Mouse (Mus musculus): ENCODE measurements around the gene Ube2g1. TPM values are rescaled to one million over a fixed set of nuclear protein-coding genes. Genes with fewer than 3 reads are reported as not detected.
A peak's percentile ranks its signal among the peaks of the same experiment; 100 is the strongest.

Gene Ube2g1
- polyA plus RNA-seq, 1 experiment from 2014 or later, result 78.6 TPM

DNA sequence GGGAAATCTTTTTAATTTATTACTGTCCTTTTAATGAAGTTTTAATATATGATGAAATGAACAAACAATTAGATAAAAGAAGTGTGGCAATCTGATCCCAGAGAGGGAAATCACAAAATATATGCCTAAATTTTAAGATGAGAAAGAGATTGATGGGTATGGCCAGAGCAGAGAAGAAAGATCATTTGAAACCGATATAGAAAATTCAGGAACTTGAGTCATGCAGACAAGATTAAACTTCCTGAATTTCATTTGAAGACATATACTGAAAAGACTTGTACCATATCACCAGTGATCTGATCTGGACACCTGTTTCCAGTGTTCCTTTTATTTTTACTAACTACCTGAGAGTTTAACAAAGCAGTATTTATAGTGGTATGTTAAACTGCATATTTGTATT is 65.4 kb downstream of the Ube2g1 start:
- H3K36me3 ChIP-seq (ENCODE audit: control insufficient read depth, insufficient read depth, low read length), result no peaks in the 10 kb centered on the region
- no peaks in the 10 kb centered on the region for H3K27me3 ChIP-seq (ENCODE audit: control insufficient read depth, insufficient read depth, low read depth, low read length)
- no peak overlapping the region for H3K9ac ChIP-seq (ENCODE audit: low read depth, low read length)
- no peaks in the 10 kb centered on the region for H3K9me3 ChIP-seq (replicated peaks; ENCODE audit: control insufficient read depth, low read length, poor library complexity, severe bottlenecking)
- ATAC-seq, result no peak
- 95% methylated on average over 1 of the region's 1 CpGs for WGBS
- H3K27ac ChIP-seq (ENCODE audit: low read length), result no peak overlapping the region
- no peak overlapping the region for H3K4me3 ChIP-seq (ENCODE audit: low read depth, low read length)
- H3K4me2 ChIP-seq (ENCODE audit: low read length), result no peak overlapping the region
- no peaks in the 10 kb centered on the region for H3K4me1 ChIP-seq (ENCODE audit: control insufficient read depth, insufficient read depth, low read length)

DNA sequence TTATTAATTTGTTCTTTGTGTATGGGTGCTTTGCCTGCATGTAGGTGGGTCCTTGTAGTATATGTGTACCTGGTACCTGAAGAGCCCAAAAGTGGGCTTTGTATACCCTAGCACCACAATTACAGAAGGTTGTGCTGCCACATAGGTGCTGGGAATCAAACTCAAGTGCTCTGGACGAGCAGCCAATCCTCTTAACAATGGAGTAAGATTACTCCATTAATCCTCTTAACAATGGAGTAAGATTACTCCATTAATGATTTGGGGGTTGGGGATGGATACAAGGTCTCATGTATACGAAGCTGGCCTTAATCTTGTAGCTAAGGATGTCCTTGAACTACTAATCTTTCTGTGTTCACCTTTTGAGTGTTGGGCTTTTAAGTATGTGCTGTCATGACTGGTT is 68.2 kb downstream of the Ube2g1 start:
- ATAC-seq, result no peak
- WGBS, result 18% methylated on average over 2 of the region's 2 CpGs

DNA sequence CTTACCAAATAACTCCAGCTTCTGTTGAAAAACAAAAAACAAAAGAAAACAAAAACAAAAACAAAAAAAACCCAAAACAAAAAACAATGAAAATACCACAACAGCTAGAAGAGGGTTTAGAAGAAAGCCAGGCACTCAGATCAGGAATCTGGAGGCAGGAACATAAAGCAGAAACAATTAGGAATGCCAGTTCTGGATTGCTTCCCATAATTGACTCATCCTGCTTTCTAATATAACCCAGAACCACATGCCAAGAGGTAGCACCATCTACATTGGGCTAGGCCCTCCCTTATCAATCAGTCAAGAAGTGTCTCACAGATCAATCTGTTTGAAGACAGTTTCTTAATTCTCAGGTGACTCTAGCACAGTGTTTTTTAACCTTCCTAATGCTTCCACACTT is 73.6 kb downstream of the Ube2g1 start:
- no peak overlapping the region for H3K4me2 ChIP-seq (ENCODE audit: low read length)
- H3K4me1 ChIP-seq (ENCODE audit: control insufficient read depth, insufficient read depth, low read length), result no peaks in the 10 kb centered on the region
- H3K27ac ChIP-seq (ENCODE audit: low read length), result no peak overlapping the region
- H3K36me3 ChIP-seq (ENCODE audit: control insufficient read depth, insufficient read depth, low read length), result 0 out of 2 replicates have a peak, but pooled peaks cover 2% of the 10 kb centered on the region
- no peak for ATAC-seq
- no peaks in the 10 kb centered on the region for H3K27me3 ChIP-seq (ENCODE audit: control insufficient read depth, insufficient read depth, low read depth, low read length)
- no peaks in the 10 kb centered on the region for H3K9me3 ChIP-seq (replicated peaks; ENCODE audit: control insufficient read depth, low read length, poor library complexity, severe bottlenecking)
- no peak overlapping the region for H3K4me3 ChIP-seq (ENCODE audit: low read depth, low read length)
- H3K9ac ChIP-seq (ENCODE audit: low read depth, low read length), result no peak overlapping the region

More for the DNA sequence above, 68.2 kb downstream of the Ube2g1 start:
- no peak overlapping the region for H3K4me3 ChIP-seq (ENCODE audit: low read depth, low read length)
- no peak overlapping the region for H3K27ac ChIP-seq (ENCODE audit: low read length)
- H3K9ac ChIP-seq (ENCODE audit: low read depth, low read length), result no peak overlapping the region
- no peaks in the 10 kb centered on the region for H3K27me3 ChIP-seq (ENCODE audit: control insufficient read depth, insufficient read depth, low read depth, low read length)
- H3K4me2 ChIP-seq (ENCODE audit: low read length), result no peak overlapping the region
- H3K9me3 ChIP-seq (replicated peaks; ENCODE audit: control insufficient read depth, low read length, poor library complexity, severe bottlenecking), result no peaks in the 10 kb centered on the region
- no peaks in the 10 kb centered on the region for H3K4me1 ChIP-seq (ENCODE audit: control insufficient read depth, insufficient read depth, low read length)
- 0 out of 2 replicates have a peak, but pooled peaks cover 2% of the 10 kb centered on the region for H3K36me3 ChIP-seq (ENCODE audit: control insufficient read depth, insufficient read depth, low read length)

DNA sequence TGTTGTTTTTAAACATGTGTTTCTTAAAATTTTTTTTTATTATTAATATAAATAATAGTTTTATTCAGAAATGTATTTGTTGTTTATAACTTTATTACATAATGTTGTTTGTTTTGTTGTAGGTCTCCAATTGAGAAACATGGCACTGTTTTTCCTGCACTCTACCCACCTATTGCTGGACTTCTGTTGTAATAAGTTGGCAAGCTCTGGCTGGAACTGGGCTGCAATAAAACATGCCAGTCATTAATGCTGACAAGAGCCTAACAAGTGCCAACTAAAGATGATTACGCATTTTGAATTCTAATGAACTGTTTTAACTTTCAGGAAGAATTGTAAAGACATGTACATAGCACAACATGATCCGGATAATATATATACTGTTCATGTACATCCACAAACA is 76.3 kb downstream of the Ube2g1 start:
- ATAC-seq, result no peak
- no peak overlapping the region for H3K4me3 ChIP-seq (ENCODE audit: low read depth, low read length)
- 0 out of 2 replicates have a peak, but pooled peaks cover 2% of the 10 kb centered on the region for H3K36me3 ChIP-seq (ENCODE audit: control insufficient read depth, insufficient read depth, low read length)
- no peaks in the 10 kb centered on the region for H3K27me3 ChIP-seq (ENCODE audit: control insufficient read depth, insufficient read depth, low read depth, low read length)
- H3K27ac ChIP-seq (ENCODE audit: low read length), result no peak overlapping the region
- H3K9me3 ChIP-seq (replicated peaks; ENCODE audit: control insufficient read depth, low read length, poor library complexity, severe bottlenecking), result no peaks in the 10 kb centered on the region
- H3K4me2 ChIP-seq (ENCODE audit: low read length), result no peak overlapping the region
- WGBS, result 92% methylated on average over 2 of the region's 2 CpGs
- H3K9ac ChIP-seq (ENCODE audit: low read depth, low read length), result no peak overlapping the region
- no peaks in the 10 kb centered on the region for H3K4me1 ChIP-seq (ENCODE audit: control insufficient read depth, insufficient read depth, low read length)

DNA sequence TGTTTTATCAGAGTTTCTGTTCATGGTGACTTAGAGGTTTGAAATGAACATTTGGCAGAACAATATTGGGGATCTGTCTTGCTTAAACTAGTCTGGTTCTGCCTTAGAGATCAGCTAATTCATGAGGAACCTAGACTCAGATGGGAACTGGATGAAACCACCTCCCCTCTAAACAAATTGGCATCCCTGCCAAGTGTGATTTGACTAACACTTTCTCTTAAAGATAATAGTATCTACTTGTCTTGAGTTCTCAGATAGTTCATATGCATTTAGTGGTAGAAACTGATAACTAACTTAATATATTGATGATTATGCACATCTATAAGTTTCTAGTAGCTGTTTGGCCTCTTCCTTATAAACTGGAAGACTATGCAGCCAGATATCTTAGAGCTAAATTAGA is 79.6 kb downstream of the Ube2g1 start:
- no peaks in the 10 kb centered on the region for H3K27me3 ChIP-seq (ENCODE audit: control insufficient read depth, insufficient read depth, low read depth, low read length)
- no peak overlapping the region for H3K4me2 ChIP-seq (ENCODE audit: low read length)
- no peaks in the 10 kb centered on the region for H3K9me3 ChIP-seq (replicated peaks; ENCODE audit: control insufficient read depth, low read length, poor library complexity, severe bottlenecking)
- no peak overlapping the region for H3K4me3 ChIP-seq (ENCODE audit: low read depth, low read length)
- H3K36me3 ChIP-seq (ENCODE audit: control insufficient read depth, insufficient read depth, low read length), result no peaks in the 10 kb centered on the region
- peaks cover 15% of the 10 kb centered on the region for H3K4me1 ChIP-seq (ENCODE audit: control insufficient read depth, insufficient read depth, low read length)
- no peak for ATAC-seq
- H3K9ac ChIP-seq (ENCODE audit: low read depth, low read length), result no peak overlapping the region
- H3K27ac ChIP-seq (ENCODE audit: low read length), result no peak overlapping the region

DNA sequence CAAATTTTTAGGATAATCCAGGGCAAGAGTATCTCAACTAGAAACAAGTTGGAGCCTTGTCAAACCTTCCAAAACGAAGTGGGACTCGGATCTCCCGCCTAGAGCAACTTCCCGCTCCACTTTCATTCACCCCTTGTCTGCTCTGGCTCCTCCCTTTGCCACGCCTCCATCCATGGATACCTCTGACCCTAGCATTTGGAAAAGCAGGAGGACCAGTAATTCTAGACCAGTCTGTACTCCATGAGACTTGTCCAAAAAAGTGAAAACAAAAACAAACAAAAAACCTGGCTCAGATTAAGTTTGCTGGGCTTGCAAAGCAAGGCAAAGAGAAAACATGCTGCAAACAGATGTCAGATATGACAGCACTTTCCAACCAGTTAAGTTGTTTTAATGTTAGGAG is 81.2 kb downstream of the Ube2g1 start:
- no peaks in the 10 kb centered on the region for H3K9me3 ChIP-seq (replicated peaks; ENCODE audit: control insufficient read depth, low read length, poor library complexity, severe bottlenecking)
- no peak overlapping the region for H3K4me3 ChIP-seq (ENCODE audit: low read depth, low read length)
- peaks cover 26% of the 10 kb centered on the region for H3K4me1 ChIP-seq (ENCODE audit: control insufficient read depth, insufficient read depth, low read length)
- H3K9ac ChIP-seq (ENCODE audit: low read depth, low read length), result no peak overlapping the region
- H3K4me2 ChIP-seq (ENCODE audit: low read length), result no peak overlapping the region
- WGBS, result 6% methylated on average over 5 of the region's 5 CpGs
- H3K27ac ChIP-seq (ENCODE audit: low read length), result no peak overlapping the region
- no peak for ATAC-seq
- no peaks in the 10 kb centered on the region for H3K36me3 ChIP-seq (ENCODE audit: control insufficient read depth, insufficient read depth, low read length)
- H3K27me3 ChIP-seq (ENCODE audit: control insufficient read depth, insufficient read depth, low read depth, low read length), result no peaks in the 10 kb centered on the region

DNA sequence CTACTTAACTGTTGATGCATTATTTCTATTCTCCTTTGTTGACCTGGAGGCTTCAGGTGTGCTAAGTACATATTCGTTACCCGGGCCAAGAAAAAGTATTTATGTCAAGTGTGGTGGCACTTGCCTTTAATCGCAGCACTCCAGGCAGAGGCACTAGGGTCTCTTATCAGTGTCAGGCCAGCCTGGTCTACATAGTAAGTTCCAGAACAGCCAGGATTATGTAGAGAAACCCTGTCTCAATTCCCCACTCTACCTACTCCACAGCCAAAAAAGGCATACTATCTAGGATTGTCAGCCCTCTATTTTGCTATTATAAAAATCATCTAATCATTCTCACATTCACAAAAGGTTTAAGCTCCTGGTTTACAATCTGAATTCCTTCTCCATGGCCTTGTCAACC is 82.0 kb downstream of the Ube2g1 start:
- no peak for ATAC-seq
- Histone ChIP-seq H3K9me3 (replicated peaks; ENCODE audit: control insufficient read depth, low read length, poor library complexity, severe bottlenecking) (no peaks in the 10 kb centered on the region), H3K9ac (ENCODE audit: low read depth, low read length) (peak overlapping the region; percentile 86), H3K27ac (ENCODE audit: low read length) (no peak overlapping the region), H3K4me3 (ENCODE audit: low read depth, low read length) (peak overlapping the region; percentile 86), H3K4me2 (ENCODE audit: low read length) (peak overlapping the region; percentile 73), H3K4me1 (ENCODE audit: control insufficient read depth, insufficient read depth, low read length) (peaks cover 31% of the 10 kb centered on the region), H3K36me3 (ENCODE audit: control insufficient read depth, insufficient read depth, low read length) (no peaks in the 10 kb centered on the region), H3K27me3 (ENCODE audit: control insufficient read depth, insufficient read depth, low read depth, low read length) (no peaks in the 10 kb centered on the region)
- WGBS, result 82% methylated on average over 3 of the region's 3 CpGs

DNA sequence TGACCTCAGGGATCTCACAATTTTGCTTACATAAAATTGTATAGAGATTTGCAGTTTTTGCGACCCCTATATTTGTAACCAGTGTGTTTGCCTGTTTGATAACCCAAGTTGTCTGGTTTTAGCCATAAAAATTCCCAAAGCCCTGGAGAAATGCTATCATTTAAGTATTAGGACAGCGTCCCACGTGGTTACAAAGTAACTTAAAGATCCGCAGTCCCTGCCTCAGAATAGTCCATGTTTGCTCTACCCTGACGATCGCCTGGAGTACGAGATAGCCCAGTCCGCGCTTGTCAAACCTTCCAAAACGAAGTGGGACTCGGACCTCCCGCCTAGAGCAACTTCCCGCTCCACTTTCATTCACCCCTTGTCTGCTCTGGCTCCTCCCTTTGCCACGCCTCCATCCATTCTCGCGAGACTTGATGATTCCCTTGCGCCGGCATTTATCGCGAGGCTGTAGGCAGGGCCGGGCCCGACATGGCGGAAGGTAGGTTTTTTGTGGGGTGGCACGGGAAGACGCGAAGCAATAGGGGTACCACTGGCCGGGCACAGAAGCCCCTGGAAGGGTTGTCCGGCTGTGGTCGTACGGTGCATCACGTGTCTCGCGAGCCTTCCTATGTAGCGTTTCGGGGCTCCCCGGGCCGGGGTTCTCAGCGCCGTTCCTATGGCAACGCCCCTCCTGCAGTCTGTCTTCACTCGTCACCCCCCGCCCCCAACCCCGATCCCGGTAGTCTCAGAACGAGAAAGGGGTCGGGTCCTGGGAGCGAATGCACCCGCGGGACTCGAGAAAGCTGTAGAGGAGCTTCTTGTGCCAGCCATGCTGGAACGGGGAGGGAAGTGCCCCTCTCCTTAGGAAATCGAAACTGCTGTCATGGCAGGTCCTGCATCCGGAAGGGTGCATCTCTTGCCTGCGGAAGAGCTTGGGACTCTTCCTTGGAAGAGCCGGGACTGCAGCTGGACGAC is 82.7 kb downstream of the Ube2g1 start, which contains the start of gene Ankfy1:
Gene Ankfy1, plus strand, starts transcription at position 456 of the 960 bp plus-strand sequence.
- H3K27ac ChIP-seq (ENCODE audit: low read length), result peak within 1 kb of the TSS; percentile 91
- peak within 1 kb of the TSS; percentile 83 for H3K4me2 ChIP-seq (ENCODE audit: low read length)
- H3K4me3 ChIP-seq (ENCODE audit: low read depth, low read length), result peak within 1 kb of the TSS; percentile 86
- H3K27me3 ChIP-seq (ENCODE audit: control insufficient read depth, insufficient read depth, low read depth, low read length), result no peaks in the 10 kb centered on the region
- no peaks in the 10 kb centered on the region for H3K36me3 ChIP-seq (ENCODE audit: control insufficient read depth, insufficient read depth, low read length)
- peak within 1 kb of the TSS; percentile 86 for H3K9ac ChIP-seq (ENCODE audit: low read depth, low read length)
- ATAC-seq, result peak; percentile 97
- WGBS, result under 1% methylated on average over 56 of the region's 56 CpGs
- H3K9me3 ChIP-seq (replicated peaks; ENCODE audit: control insufficient read depth, low read length, poor library complexity, severe bottlenecking), result no peaks in the 10 kb centered on the region
- peaks cover 31% of the 10 kb centered on the region for H3K4me1 ChIP-seq (ENCODE audit: control insufficient read depth, insufficient read depth, low read length)

DNA sequence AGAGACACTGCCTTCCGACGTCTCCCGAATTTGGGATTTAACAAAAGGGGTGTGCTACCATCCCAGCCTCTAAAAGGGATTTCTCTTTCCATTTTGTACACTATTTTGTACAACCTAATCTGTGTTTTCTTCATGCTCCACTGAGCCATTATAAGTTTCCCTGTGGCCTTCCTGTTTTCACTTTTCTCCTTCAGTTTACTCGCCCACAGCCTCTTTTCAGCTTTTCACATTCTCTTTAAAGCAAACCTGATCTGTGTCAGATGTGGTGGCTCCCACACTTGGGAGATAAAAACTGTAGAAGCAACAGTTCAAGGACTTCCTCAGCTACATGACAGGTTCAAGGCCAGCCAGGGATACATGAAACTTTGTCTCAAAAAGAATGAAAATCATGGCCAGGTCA is 85.3 kb downstream of the Ube2g1 start:
- no peak overlapping the region for H3K4me3 ChIP-seq (ENCODE audit: low read depth, low read length)
- ATAC-seq, result no peak
- 86% methylated on average over 4 of the region's 4 CpGs for WGBS

More for the DNA sequence above, 85.3 kb downstream of the Ube2g1 start:
- Histone ChIP-seq H3K4me2 (ENCODE audit: low read length) (no peak overlapping the region), H3K36me3 (ENCODE audit: control insufficient read depth, insufficient read depth, low read length) (no peaks in the 10 kb centered on the region), H3K27ac (ENCODE audit: low read length) (no peak overlapping the region), H3K4me1 (ENCODE audit: control insufficient read depth, insufficient read depth, low read length) (peaks cover 31% of the 10 kb centered on the region), H3K27me3 (ENCODE audit: control insufficient read depth, insufficient read depth, low read depth, low read length) (no peaks in the 10 kb centered on the region), H3K9ac (ENCODE audit: low read depth, low read length) (no peak overlapping the region), H3K9me3 (replicated peaks; ENCODE audit: control insufficient read depth, low read length, poor library complexity, severe bottlenecking) (no peaks in the 10 kb centered on the region)
